Mouse (Mus musculus) adrenal gland, postnatal 25 days (tissue): ENCODE data around the gene Mcm5. TPM values are rescaled to one million over a fixed set of nuclear protein-coding genes. Genes with fewer than 3 reads are reported as not detected.

Experiments
- DNase-seq: peaks from one replicate; pipeline ENCODE4 v3.0.0; 2021; ENCODE audit warnings: mixed read lengths
- long read RNA-seq: library from polyadenylated mRNA; stranded (forward); transcript quantifications from one replicate; pipeline ENCODE4 v2.0.0, GENCODE M21; 2021
- total RNA-seq: library from RNA; stranded (reverse); gene quantifications from 2 replicates; pipeline ENCODE4 v1.2.3, GENCODE M21; 2021

Gene Mcm5
- total RNA-seq, result 24.2 and 26.3 TPM in 2 replicates
- long read RNA-seq, transcript Mcm5-203 (17 exons, 2,604 nt), result minor isoform, 11 of 43 reads
- long read RNA-seq, transcript Mcm5-205 (16 exons, 2,653 nt), result minor isoform, 13 of 43 reads
- long read RNA-seq, transcript Mcm5-201 (17 exons, 3,381 nt), result major isoform, 15 of 43 reads
- long read RNA-seq, partial matches to known transcripts, result 1 of 43 reads
- long read RNA-seq, other reads (novel, unspliced or antisense), result 3 of 43 reads

- peak; percentile 97 for DNase-seq
Measured at GRCm38 (mm10) chr8:75109236-75109967, at the start of gene Mcm5. Mcm5 (plus strand) TSS chr8:75109569.

GRCm38 (mm10) chr8:75060022-75060421 lies 49.3 kb upstream of the Mcm5 start:
- no peak for DNase-seq

GRCm38 (mm10) chr8:75060815-75061214 lies 48.6 kb upstream of the Mcm5 start:
- DNase-seq, result no peak

GRCm38 (mm10) chr8:75063290-75063689 lies 46.1 kb upstream of the Mcm5 start:
- peak; percentile 14 for DNase-seq

GRCm38 (mm10) chr8:75064790-75065189 lies 44.6 kb upstream of the Mcm5 start:
- no peak for DNase-seq

GRCm38 (mm10) chr8:75067287-75067686 lies 42.1 kb upstream of the Mcm5 start:
- DNase-seq, result no peak

GRCm38 (mm10) chr8:75070297-75070696 lies 39.1 kb upstream of the Mcm5 start:
- no peak for DNase-seq

- DNase-seq, result peak; percentile 80
Measured at GRCm38 (mm10) chr8:75071627-75072346, 37.6 kb upstream of the Mcm5 start.

GRCm38 (mm10) chr8:75074876-75075275 lies 34.5 kb upstream of the Mcm5 start:
- DNase-seq, result no peak

GRCm38 (mm10) chr8:75078215-75078614 lies 31.2 kb upstream of the Mcm5 start:
- DNase-seq, result no peak

- DNase-seq, result peak; percentile 9
Measured at GRCm38 (mm10) chr8:75078851-75079250, 30.5 kb upstream of the Mcm5 start.

GRCm38 (mm10) chr8:75081364-75082040 lies 27.9 kb upstream of the Mcm5 start:
- no peak for DNase-seq

GRCm38 (mm10) chr8:75082181-75082805 lies 27.1 kb upstream of the Mcm5 start:
- DNase-seq, result no peak

- DNase-seq, result peak; percentile 92
Measured at GRCm38 (mm10) chr8:75083846-75084245, 25.5 kb upstream of the Mcm5 start.

GRCm38 (mm10) chr8:75084382-75085064 lies 24.8 kb upstream of the Mcm5 start:
- no peak for DNase-seq

GRCm38 (mm10) chr8:75086002-75086401 lies 23.4 kb upstream of the Mcm5 start:
- DNase-seq, result no peak

- no peak for DNase-seq
Measured at GRCm38 (mm10) chr8:75087127-75087526, 22.2 kb upstream of the Mcm5 start.

- DNase-seq, result peak; percentile 49
Measured at GRCm38 (mm10) chr8:75088989-75089881, 20.1 kb upstream of the Mcm5 start.

- DNase-seq, result no peak
Measured at GRCm38 (mm10) chr8:75090781-75091365, 18.5 kb upstream of the Mcm5 start.
